Mouse (Mus musculus) gonadal fat pad, adult 2 months (tissue): Measurements from ENCODE around the gene Pitpnm3. TPM values are rescaled to one million over a fixed set of nuclear protein-coding genes. Genes with fewer than 3 reads are reported as not detected.
"Not testable (repeated sequence)": the region's sequence is repeated elsewhere in the genome, so short reads cannot be mapped to it uniquely, and the experiment has no call there.

ENCODE experiments used
- DNase-seq: peaks from one replicate; pipeline ENCODE4 v3.0.0-alpha.2; 2012; ENCODE audit warnings: low read depth
- polyA plus RNA-seq: library from polyadenylated mRNA; depleted of rRNA; stranded (reverse); fragments of >200 nt; gene quantifications from 2 replicates; pipeline ENCODE4 v1.2.3, GENCODE M21; 2012; rRNA removed

Pitpnm3 gene
- polyA plus RNA-seq = 3.0 and 3.3 TPM in 2 replicates

GRCm38 (mm10) chr11:72135383-72136158, at the start of gene Pitpnm3:
Gene Pitpnm3 (minus strand): TSS chr11:72135778.
- no peak for DNase-seq

GRCm38 (mm10) chr11:72184252-72184651, 48.7 kb upstream of the Pitpnm3 start:
- DNase-seq = no peak

GRCm38 (mm10) chr11:72181136-72181535, 45.6 kb upstream of the Pitpnm3 start:
- no peak for DNase-seq

GRCm38 (mm10) chr11:72180556-72180955, 45.0 kb upstream of the Pitpnm3 start:
- DNase-seq = no peak

- DNase-seq = no peak
These were observed 41.0 kb upstream of the Pitpnm3 start for GRCm38 (mm10) chr11:72176553-72176952.

- no peak for DNase-seq
These were observed 40.4 kb upstream of the Pitpnm3 start for GRCm38 (mm10) chr11:72175966-72176365.

GRCm38 (mm10) chr11:72174721-72175120, 39.1 kb upstream of the Pitpnm3 start:
- DNase-seq = no peak

- DNase-seq = no peak
These were observed 37.9 kb upstream of the Pitpnm3 start for GRCm38 (mm10) chr11:72173506-72173905.

- not testable (repeated sequence) for DNase-seq
These were observed 36.3 kb upstream of the Pitpnm3 start for GRCm38 (mm10) chr11:72171906-72172305.

- DNase-seq = no peak
These were observed 34.3 kb upstream of the Pitpnm3 start for GRCm38 (mm10) chr11:72169871-72170270.

- peak; percentile 66 for DNase-seq
These were observed 27.6 kb upstream of the Pitpnm3 start for GRCm38 (mm10) chr11:72163198-72163597.

GRCm38 (mm10) chr11:72156624-72157023, 21.0 kb upstream of the Pitpnm3 start:
- DNase-seq = no peak

- DNase-seq = no peak
These were observed 20.4 kb upstream of the Pitpnm3 start for GRCm38 (mm10) chr11:72155981-72156428.

GRCm38 (mm10) chr11:72155186-72155980, 19.8 kb upstream of the Pitpnm3 start:
- no peak for DNase-seq

- no peak for DNase-seq
These were observed 17.7 kb upstream of the Pitpnm3 start for GRCm38 (mm10) chr11:72153122-72153862.

- DNase-seq = no peak
These were observed 15.5 kb upstream of the Pitpnm3 start for GRCm38 (mm10) chr11:72151120-72151519.

- DNase-seq = no peak
These were observed 12.3 kb upstream of the Pitpnm3 start for GRCm38 (mm10) chr11:72147910-72148309.

- no peak for DNase-seq
These were observed 10.3 kb upstream of the Pitpnm3 start for GRCm38 (mm10) chr11:72145877-72146248.

- no peak for DNase-seq
These were observed 9.8 kb upstream of the Pitpnm3 start for GRCm38 (mm10) chr11:72145182-72145876.

- peak; percentile 95 for DNase-seq
These were observed 7.3 kb upstream of the Pitpnm3 start for GRCm38 (mm10) chr11:72142889-72143288.

GRCm38 (mm10) chr11:72140198-72140597, 4.6 kb upstream of the Pitpnm3 start:
- no peak for DNase-seq
